14 mouse cellular contexts compared by ENCODE assay signal in the genomic region with DNA sequence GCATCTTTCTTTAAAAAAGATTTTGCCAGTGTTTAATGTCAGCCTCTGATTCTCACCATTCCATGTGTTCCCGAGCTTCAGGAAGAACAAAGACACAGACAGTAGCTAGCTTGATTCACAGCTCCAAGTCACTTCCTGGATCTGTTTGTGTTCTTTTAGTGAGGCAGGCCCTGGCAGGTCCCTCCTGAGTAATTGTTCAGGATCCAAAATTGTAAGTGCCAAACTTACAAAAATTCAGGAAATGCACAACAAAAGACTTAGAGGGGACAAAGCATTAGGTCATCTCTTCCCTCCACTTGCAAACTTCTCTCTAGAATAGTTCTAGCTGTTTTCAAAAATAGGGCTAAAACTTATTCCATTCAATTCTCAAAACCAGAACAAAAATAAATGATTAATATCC.
DNase-seq lines count a peak whose midpoint lies in the region; ATAC-seq and TF ChIP-seq lines count a peak whose summit lies in the region.
"Had no signal": no experiment of that assay in that cellular context is flagged by ENCODE, and none has a peak within 500 bp of the region (broad histone marks: within the 10 kb centered on the region; RNA-seq: fewer than 3 reads in every experiment).

No protein-coding gene starts in this region.

- no peak overlapping the region for H3K27ac ChIP-seq in heart, embryonic 10.5 days
- H3K27ac ChIP-seq in heart, postnatal 0 days (ENCODE audit: low read depth), result 0 out of 2 replicates have a peak overlapping the region, but pooled peaks have one; percentile 34
- H3K27ac ChIP-seq: hindbrain, embryonic 12.5 days; stomach, embryonic 15.5 days had no signal

- intact Hi-C loops in left cerebral cortex, postnatal 36 days (cut with DNase I), result no loop called here

- DNase-seq in heart, adult 18-20 months, result peak; percentile 25 to 64
- DNase-seq in heart, embryonic 10.5 days (ENCODE audit: low spot score), result no peak
- DNase-seq in lung, postnatal 25 days (ENCODE audit: low spot score), result peak; percentile 19
- DNase-seq in lung, adult 2 months, result no peak
- no peak for DNase-seq in heart, postnatal 0 days (ENCODE audit: low spot score)
- no peak for DNase-seq in left cerebral cortex, postnatal 36 days (ENCODE audit: low spot score in 2 of 2)
- DNase-seq: cerebellum, postnatal 14 days; right cerebral cortex, postnatal 4 days had no signal

- no peaks in the 10 kb centered on the region for H3K36me3 ChIP-seq in heart, embryonic 10.5 days
- H3K36me3 ChIP-seq in heart, postnatal 0 days (replicated peaks; ENCODE audit: control insufficient read depth, insufficient read depth, low read length), result no peaks in the 10 kb centered on the region
- H3K36me3 ChIP-seq: hindbrain, embryonic 12.5 days; stomach, embryonic 15.5 days had no signal

- H3K4me2 ChIP-seq in heart, postnatal 0 days (ENCODE audit: low read depth, low read length), result no peak overlapping the region
- H3K4me2 ChIP-seq: hindbrain, embryonic 12.5 days; liver, embryonic 11.5 days; midbrain, embryonic 11.5 days; stomach, embryonic 15.5 days had no signal

- H3K4me3 ChIP-seq in heart, embryonic 10.5 days, result no peak overlapping the region
- no peak overlapping the region for H3K4me3 ChIP-seq in lung, adult 2 months (replicated peaks; ENCODE audit: extremely low read depth, low read depth, low read length)
- H3K4me3 ChIP-seq in heart, postnatal 0 days (ENCODE audit: low read depth, low read length), result no peak overlapping the region
- H3K4me3 ChIP-seq: hindbrain, embryonic 12.5 days; stomach, embryonic 15.5 days had no signal

- H3K4me1 ChIP-seq in heart, embryonic 10.5 days, result no peaks in the 10 kb centered on the region
- H3K4me1 ChIP-seq in lung, adult 2 months (ENCODE audit: control insufficient read depth, insufficient read depth, low read length), result peaks cover 2% of the 10 kb centered on the region; the same call in 1 of the 2 replicates
- H3K4me1 ChIP-seq in heart, postnatal 0 days (ENCODE audit: control insufficient read depth, insufficient read depth), result no peaks in the 10 kb centered on the region
- H3K4me1 ChIP-seq: hindbrain, embryonic 12.5 days; stomach, embryonic 15.5 days had no signal

- no peak for TF ChIP-seq POLR2A in lung, adult 2 months (IDR thresholded peaks at IDR 0.05; ENCODE audit: borderline replicate concordance, extremely low read depth, low read depth, low read length)

- WGBS in heart, embryonic 10.5 days, result 65% methylated on average over 1 of the region's 1 CpGs
- 44% methylated on average over 1 of the region's 1 CpGs for WGBS in lung, adult 2 months
- 51% methylated on average over 1 of the region's 1 CpGs for WGBS in heart, postnatal 0 days

- TF ChIP-seq CTCF in lung, adult 2 months (IDR thresholded peaks at IDR 0.05; ENCODE audit: insufficient read depth, low read length), result no peak
- TF ChIP-seq CTCF in heart, postnatal 0 days (IDR thresholded peaks at IDR 0.05; ENCODE audit: low read depth), result no peak

- H3K27me3 ChIP-seq in heart, embryonic 10.5 days (ENCODE audit: insufficient read depth, poor library complexity, severe bottlenecking), result no peaks in the 10 kb centered on the region
- H3K27me3 ChIP-seq in heart, postnatal 0 days (ENCODE audit: control insufficient read depth, insufficient read depth, low read length), result no peaks in the 10 kb centered on the region
- H3K27me3 ChIP-seq: hindbrain, embryonic 12.5 days; stomach, embryonic 15.5 days had no signal

- peak; percentile 24; the same call in 1 of the 2 replicates for ATAC-seq in heart, postnatal 0 days (ENCODE audit: insufficient read depth, low read depth)
- ATAC-seq in cerebellum, adult (ENCODE audit: insufficient number of reproducible peaks, low FRiP score, low TSS enrichment), result no peak
- ATAC-seq: CD4-positive, CD25-positive, alpha-beta regulatory T cell, adult 4 months had no signal

- no peaks in the 10 kb centered on the region for H3K9me3 ChIP-seq in heart, embryonic 10.5 days
- no peaks in the 10 kb centered on the region for H3K9me3 ChIP-seq in heart, postnatal 0 days (replicated peaks; ENCODE audit: control insufficient read depth, low read length)
- H3K9me3 ChIP-seq: hindbrain, embryonic 12.5 days; stomach, embryonic 15.5 days had no signal

- no peak for TF ChIP-seq EP300 in heart, postnatal 0 days (IDR thresholded peaks at IDR 0.05; ENCODE audit: low read depth)

- no peak overlapping the region for H3K9ac ChIP-seq in heart, postnatal 0 days (replicated peaks; ENCODE audit: low read depth, low read length)
- H3K9ac ChIP-seq: hindbrain, embryonic 12.5 days; stomach, embryonic 15.5 days had no signal

Comparison
In these comparisons a context has a peak if more than half of its experiments do, and no peak if none do; other contexts are left out.
1. DNase-seq: peak in heart, adult 18-20 months (2 of 2) and lung, postnatal 25 days (single experiment); none in heart, embryonic 10.5 days (single experiment), lung, adult 2 months (single experiment), heart, postnatal 0 days (single experiment) and left cerebral cortex, postnatal 36 days (0 of 2).